Mouse (Mus musculus): ENCODE results near the gene Dnajc30.
"Not testable (repeated sequence)": the region's sequence is repeated elsewhere in the genome, so short reads cannot be mapped to it uniquely, and the experiment has no call there.

The Dnajc30 gene

DNA sequence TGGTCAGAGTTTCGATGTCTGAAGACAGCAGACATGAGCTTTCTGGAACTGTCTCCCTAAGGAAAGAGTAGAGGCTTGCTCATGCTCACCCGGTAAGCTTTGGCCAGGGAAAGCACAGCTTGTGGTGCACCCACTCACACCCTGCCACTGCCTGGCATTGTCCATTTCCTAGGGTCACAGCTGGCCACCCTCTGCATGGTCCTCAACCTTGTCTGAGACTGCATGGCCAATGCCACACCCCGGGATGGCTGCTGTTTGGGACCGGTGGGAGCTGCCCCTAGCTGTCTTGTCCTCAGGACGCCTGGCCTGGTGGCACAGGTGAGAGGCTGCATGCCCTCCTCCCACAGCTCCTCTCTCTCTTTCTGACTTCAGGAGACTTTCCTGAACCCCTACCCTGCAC is 15.5 kb upstream of the Dnajc30 start:
- in situ Hi-C loops (cut with MboI; ENCODE audit: low pct_unique_long_range_greater_than_20kb in 1 of 2, low sequenced_read_pairs in 2 of 2, unreplicated experiment in 1 of 2), result no loop called here

DNA sequence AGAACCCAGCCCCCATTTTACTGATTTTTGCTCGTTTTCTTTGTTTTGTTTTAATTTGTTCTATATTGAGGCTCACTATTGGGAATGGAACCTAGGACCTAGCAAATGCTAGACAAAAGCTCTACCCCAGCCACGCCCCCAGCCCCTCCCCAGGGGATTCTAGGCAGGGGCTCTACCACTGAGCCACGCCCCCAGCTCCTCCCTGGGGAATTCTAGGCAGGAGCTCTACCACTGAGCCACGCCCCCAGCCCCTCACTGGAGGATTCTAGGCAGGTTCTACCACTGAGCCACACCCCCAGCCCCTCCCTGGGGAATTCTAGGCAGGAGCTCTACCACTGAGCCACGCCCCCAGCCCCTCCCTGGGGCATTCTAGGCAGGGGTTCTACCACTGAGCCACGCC is 14.7 kb upstream of the Dnajc30 start:
- in situ Hi-C loops (cut with MboI; ENCODE audit: low pct_unique_long_range_greater_than_20kb in 1 of 2, low sequenced_read_pairs in 2 of 2, unreplicated experiment in 1 of 2), result not testable (repeated sequence)

DNA sequence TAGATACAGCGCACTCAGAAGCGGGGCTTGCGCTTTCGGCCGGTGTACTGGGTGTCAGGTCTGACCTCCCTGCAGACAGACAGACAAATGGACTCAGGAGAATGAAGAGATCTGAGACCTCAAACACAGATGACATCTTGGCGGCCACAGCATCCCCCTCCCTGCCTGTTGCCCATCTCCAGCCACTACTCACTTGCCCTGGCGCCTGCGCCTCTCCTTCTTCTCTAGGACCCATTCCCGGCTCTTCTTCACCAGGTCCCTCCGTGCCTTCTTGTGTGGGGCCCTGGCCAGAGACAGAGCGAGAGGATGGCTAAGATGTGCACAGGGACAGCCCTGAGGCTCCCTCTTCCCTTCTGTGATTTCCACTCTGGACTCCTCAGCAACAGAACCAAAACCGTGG is 10.6 kb upstream of the Dnajc30 start:
- in situ Hi-C loops (cut with MboI; ENCODE audit: low pct_unique_long_range_greater_than_20kb in 1 of 2, low sequenced_read_pairs in 2 of 2, unreplicated experiment in 1 of 2), result no loop called here

DNA sequence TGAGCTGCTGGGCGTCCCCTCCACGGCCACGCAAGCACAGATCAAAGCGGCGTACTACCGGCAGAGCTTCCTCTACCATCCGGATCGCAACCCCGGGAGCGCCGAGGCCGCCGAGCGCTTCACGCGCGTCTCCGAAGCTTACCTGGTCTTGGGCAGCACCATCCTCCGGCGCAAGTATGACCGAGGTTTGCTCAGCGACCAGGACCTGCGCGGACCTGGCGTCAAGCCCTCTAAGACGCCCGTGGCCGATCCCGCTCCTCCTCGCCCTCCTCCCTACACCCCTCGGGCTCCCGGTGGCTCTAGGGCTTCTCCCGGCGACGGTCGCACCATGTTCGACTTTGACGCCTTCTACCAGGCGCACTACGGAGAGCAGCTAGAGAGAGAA is 372 bp downstream of the Dnajc30 start:
- in situ Hi-C loops (cut with MboI; ENCODE audit: low pct_unique_long_range_greater_than_20kb in 1 of 2, low sequenced_read_pairs in 2 of 2, unreplicated experiment in 1 of 2), result no loop called here

DNA sequence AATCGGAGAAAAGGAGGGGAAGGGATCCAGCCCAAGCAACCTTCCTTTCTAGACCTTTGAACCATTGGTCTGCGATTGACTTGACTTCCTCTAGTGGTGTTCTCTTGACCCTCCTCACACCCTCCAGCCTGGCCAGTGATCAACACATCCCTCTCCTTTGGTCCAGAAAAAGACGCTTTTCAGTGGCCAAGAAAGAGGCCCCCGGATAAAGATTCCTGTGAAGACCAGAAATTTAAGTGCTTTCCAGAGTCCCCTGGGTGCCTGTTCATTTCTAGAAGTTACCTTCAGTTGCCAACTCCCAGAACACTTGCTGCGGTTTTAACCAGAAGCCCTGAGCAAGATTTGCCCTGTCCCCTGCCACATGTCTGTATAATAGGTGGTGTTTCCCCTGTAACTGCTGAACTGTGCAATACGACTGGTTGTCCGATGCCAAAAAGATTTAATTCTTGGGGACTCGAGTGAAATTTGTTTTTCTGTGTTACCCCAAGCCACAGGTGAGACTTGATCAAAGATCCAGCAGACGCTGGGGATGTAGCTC is 976 bp downstream of the Dnajc30 start, which contains the start of gene Bud23:
Bud23 (minus strand) TSS at position 51 of the 538 bp plus-strand sequence.
- in situ Hi-C loops (cut with MboI; ENCODE audit: low pct_unique_long_range_greater_than_20kb in 1 of 2, low sequenced_read_pairs in 2 of 2, unreplicated experiment in 1 of 2), result not testable (repeated sequence)

DNA sequence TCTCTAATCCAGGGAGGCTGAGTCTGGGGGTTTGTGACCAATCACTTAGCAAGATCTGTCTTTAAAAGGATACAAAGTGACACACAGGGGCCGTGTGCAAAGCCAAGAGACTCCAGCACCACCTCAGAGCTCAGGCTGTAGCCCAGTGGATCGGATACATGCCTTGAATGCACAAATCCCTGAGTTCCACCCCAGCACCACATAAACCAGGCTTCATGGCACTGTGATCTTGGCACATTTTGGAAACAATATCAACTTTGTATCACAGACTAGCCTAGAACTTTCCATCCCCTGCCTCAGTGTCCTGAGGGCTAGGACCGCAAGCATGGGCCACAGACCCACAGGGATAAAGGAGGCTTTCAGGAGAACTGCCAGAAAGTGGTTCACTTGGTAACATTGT is 2.0 kb downstream of the Dnajc30 start:
- in situ Hi-C loops (cut with MboI; ENCODE audit: low pct_unique_long_range_greater_than_20kb in 1 of 2, low sequenced_read_pairs in 2 of 2, unreplicated experiment in 1 of 2), result no loop called here

DNA sequence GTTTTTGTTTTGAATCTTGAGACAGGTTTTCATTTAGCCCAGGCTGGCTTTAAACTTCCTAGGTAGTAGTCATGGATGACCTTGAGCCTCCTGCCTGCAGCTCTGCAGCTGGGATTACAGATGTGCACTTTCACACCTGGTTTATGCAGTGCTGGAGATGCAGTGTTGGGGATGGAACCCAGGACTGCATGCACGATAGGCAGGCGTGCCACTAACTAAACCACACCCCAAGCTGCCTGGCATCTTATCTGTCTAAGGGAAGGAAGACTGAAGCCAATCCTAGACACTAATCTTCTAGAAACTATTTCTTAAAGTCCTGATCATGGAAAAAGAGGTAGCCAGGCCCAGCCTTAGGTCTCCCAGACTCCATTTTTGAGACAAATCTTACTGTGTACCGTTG is 6.4 kb downstream of the Dnajc30 start:
- in situ Hi-C loops (cut with MboI; ENCODE audit: low pct_unique_long_range_greater_than_20kb in 1 of 2, low sequenced_read_pairs in 2 of 2, unreplicated experiment in 1 of 2), result no loop called here

DNA sequence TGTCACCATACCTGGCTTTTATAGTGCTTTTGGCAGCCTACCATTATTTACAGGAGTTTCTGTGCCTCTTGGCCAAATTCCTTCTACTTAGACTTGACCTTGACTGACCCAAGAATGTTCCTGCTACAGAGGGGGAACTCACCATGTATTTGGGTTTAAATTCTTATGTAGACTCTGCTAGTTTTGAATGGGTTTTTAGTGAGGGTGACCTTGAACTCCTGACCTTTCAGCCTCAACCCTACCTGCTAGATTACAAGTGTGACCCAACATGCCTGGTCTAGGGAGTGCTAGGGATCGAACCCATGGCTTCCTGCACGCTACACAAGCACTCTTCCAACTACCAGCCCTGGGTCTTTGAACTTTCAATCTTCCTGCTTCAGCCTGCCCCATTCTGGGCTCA is 8.1 kb downstream of the Dnajc30 start:
- in situ Hi-C loops (cut with MboI; ENCODE audit: low pct_unique_long_range_greater_than_20kb in 1 of 2, low sequenced_read_pairs in 2 of 2, unreplicated experiment in 1 of 2), result no loop called here

DNA sequence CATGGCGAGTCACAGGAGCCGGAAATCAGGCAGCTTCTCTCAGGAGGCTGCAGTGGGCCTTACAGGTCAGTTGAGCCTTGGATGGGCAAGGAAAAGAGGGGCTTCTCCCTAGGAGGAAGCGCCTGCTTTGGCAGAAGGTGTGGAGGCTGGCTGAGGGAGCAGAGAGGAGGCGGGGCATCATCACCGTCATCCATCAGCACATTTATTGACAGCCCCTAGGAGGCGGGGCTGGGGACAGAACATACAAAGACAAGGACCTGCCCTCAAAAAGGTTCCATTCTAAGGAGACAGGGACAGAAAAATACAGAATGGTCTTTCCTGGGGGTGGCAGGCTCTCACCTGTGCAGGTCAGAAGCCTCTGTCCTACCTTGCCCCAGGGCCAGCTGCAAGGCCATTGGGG is 8.7 kb downstream of the Dnajc30 start:
- in situ Hi-C loops (cut with MboI; ENCODE audit: low pct_unique_long_range_greater_than_20kb in 1 of 2, low sequenced_read_pairs in 2 of 2, unreplicated experiment in 1 of 2), result no loop called here

DNA sequence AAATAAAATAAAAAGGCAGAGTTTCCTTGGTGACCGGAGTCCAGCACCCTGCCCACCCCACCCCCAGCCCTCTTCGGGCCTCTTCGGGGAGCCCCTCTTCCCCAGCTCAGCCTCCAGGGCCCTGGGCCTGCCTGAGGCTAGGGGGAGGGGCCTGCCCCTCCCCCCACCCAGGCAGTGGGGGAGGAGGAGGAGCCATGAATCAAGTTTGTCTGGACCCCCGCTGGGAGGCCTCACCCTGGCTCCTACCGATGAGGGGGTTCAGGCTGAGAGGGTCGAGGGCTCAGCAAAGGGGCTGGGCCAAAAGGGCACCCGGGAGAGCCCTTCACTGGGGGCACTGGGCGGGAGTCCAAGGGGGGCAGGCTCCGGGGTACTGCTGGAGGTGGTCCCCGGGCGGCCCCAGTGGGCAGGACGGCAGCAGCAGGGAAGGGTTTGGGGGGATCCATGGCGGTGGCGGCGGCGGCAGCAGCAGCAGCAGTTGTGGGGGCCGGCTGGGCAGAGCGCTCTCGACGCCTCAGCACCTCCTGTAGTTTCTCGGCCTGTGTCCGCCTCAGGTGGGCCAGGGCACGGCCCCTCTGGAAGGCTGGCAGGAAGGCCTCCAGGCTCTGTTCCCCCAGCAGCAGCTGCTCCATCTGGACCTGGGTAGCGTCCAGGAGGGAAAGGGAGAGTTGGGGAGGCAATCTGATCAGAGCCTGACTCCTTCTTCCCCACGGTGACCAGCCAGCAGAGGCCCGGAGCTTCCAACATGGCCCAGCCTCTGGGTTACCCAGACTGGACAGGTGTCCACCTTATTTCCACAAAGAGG is 9.5 kb downstream of the Dnajc30 start:
- in situ Hi-C loops (cut with MboI; ENCODE audit: low pct_unique_long_range_greater_than_20kb in 1 of 2, low sequenced_read_pairs in 2 of 2, unreplicated experiment in 1 of 2), result no loop called here

DNA sequence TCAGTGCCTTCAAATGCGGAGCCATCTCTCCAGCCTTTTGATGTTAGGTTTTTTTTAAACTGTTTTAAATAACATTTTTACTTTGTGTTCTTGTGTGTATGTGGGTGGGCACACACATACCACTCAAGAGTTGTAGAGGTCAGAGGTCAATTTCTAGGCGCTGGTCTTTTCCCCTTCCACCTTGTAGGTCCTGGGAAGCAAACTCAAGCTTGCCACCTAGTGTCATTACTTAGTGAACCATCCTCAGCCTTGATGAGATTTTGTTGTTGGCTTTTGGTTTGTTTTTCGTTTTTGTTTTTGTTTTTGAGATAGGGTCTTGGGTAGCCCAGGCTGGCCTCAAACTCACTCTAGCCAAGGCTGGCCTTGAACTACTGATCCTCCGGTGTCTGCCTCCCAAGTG is 11.7 kb downstream of the Dnajc30 start:
- in situ Hi-C loops (cut with MboI; ENCODE audit: low pct_unique_long_range_greater_than_20kb in 1 of 2, low sequenced_read_pairs in 2 of 2, unreplicated experiment in 1 of 2), result no loop called here

DNA sequence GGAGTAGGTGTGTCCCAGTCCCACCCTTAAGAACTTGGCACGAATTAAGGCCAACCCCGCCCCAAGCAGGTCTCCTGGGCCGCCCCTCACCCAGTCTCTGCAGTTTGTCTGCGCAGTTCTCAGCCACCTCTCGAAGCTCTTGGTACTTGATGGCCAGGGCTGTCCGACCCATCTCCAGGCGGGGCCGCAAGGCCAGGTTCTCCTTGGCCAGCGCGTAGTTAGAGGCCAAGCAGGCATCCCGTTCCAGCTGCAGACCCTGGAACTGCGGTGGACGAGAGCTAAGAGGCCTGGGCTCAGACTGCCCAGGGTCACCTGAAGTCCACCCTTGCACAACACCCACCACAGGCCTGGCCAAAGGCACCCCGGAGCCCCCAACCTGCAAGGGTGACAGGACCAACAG is 12.4 kb downstream of the Dnajc30 start:
- in situ Hi-C loops (cut with MboI; ENCODE audit: low pct_unique_long_range_greater_than_20kb in 1 of 2, low sequenced_read_pairs in 2 of 2, unreplicated experiment in 1 of 2), result no loop called here

DNA sequence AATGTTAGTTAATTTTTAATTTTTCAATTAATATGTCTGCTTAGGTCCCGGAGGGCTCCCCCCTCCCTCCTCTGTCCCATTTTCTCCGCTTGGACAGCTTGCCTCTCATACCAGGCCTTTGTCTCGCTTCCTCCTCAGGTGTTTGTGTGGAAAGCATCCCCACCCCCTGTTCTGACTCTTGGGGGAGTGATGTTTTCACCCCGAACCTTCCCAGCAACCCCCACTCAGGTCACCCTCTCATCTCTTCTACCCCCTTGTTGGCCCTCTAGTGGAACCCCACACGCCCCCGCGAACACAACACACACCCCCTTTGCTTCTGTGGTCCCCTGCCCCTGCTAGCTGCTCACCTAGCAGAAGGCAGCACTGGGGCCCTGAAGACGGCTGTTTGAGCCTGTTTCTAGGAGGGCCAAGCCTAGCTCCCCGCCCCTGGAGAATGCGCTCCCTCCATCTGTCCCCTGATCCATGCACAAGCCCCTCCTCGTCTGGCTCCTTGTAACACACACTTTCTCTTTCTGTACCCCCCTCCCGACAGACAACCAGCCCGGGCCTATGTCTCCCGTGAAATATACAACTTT is 13.0 kb downstream of the Dnajc30 start:
- in situ Hi-C loops (cut with MboI; ENCODE audit: low pct_unique_long_range_greater_than_20kb in 1 of 2, low sequenced_read_pairs in 2 of 2, unreplicated experiment in 1 of 2), result no loop called here

DNA sequence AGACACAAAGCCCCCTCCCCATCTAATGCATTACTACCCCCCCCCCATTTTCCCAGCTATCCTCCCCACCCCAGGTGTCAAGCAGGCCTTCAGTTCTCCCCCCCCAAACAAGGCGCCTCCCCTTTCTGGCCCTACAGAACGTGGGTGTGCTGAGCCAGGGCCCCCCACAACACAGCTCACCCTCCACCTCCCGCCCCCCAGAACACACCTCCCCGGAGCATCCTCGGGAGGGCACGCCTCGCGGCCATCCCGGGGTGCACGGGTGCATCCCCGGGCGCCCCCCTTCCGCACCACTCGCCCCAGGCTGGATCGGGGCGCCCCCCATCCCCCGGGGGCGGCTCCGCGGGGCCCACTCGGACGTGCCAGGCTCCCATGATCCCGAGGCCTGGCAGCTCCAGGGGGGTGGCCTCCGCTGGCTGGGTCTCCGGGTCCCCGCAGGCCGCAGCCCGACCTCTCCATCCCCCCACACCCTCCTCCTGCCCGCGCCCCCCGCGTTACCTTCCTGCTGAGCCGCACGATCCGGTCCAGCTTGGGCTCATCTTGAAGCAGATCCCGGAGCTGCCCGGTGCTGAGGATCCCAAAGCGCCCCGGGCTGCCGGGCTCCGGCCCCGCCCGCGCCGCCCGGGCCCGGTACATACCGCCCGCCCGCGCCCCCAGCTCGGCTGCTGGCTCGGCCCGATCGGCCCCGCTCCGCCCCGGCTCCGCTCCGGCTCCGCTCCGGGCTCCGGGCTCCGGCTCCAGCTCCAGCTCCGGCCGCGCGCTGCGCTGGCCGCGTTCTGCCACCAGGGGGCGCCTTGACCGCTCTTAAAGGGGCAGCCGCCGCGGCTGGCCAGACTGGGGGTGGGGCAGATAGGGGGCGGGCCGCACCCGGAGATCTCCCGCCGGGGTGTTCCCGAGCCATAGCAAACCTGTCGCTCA is 13.8 kb downstream of the Dnajc30 start, which contains the start of gene Vps37d:
Vps37d (minus strand) TSS at position 703 of the 918 bp plus-strand sequence.
- in situ Hi-C loops (cut with MboI; ENCODE audit: low pct_unique_long_range_greater_than_20kb in 1 of 2, low sequenced_read_pairs in 2 of 2, unreplicated experiment in 1 of 2), result no loop called here

DNA sequence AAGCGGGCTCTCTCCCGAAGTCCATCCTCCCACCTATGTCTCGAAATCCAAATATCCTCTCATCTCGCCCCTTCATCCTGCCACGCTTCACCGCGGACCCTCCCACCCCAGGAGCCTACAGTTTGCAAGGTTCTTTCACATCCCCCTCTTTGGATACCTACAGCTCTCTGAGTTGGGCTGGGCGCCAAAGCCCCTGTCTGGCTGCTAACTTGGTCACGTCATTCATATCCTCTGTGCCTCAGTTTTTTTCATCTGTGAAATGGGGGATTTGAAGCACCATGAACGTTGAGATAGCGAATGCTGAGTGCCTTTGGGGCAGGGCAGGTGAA is 14.4 kb downstream of the Dnajc30 start:
- in situ Hi-C loops (cut with MboI; ENCODE audit: low pct_unique_long_range_greater_than_20kb in 1 of 2, low sequenced_read_pairs in 2 of 2, unreplicated experiment in 1 of 2), result no loop called here

DNA sequence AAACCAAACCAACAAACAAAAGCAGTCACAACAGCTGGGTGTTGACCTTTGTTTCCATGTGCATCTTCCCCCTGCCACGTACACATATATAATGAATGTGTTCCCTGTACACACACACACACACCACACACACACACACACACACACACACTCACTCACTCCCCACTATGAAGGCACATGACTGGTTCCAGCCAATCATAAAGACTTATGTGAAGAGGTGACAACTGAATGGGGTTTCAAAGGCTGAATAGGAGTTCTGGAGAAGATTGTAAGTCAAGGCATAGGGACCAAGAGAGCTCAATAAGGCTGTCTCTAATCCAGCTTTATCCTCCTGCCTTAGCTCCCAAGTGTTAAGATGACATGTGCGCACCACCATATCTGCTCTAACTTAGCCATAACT is 15.6 kb downstream of the Dnajc30 start:
- in situ Hi-C loops (cut with MboI; ENCODE audit: low pct_unique_long_range_greater_than_20kb in 1 of 2, low sequenced_read_pairs in 2 of 2, unreplicated experiment in 1 of 2), result no loop called here

DNA sequence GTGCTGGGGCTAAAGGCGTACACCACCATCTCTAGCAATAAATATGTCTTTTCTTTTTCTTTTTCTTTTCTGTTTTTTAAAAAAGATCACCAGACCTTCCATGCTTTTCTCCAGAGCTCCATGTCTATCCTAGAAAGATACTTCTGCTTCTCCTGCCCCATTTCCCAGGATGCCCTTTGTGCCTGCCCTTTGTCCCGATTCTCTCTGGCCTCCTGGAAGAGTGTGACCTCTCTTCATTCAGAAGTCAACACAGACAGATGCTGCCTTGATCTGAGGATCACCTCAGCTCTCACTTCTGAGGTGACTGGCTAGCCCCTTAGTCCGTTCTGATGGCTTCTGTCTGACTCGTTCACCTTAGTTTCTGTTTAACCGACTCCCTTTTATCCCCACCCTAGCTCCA is 16.5 kb downstream of the Dnajc30 start:
- in situ Hi-C loops (cut with MboI; ENCODE audit: low pct_unique_long_range_greater_than_20kb in 1 of 2, low sequenced_read_pairs in 2 of 2, unreplicated experiment in 1 of 2), result no loop called here

DNA sequence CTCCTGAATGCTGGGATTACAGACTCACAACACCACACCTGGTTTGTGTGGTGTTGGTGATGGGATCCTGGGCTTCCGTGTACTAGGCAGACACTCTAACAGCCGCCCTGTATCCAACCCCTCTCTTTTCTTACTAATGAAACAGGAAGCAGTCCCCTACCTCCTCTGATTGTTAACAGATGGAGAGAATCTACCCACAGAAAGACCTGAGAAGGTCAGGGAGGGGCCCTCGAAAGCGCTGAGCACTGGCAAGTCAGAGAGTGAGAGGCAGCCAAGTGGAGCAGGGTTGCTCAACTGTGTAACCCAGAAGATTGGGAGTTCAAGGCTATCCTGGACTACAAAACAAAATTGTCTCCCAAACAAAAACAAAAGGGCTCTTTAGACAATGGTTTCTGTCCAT is 22.9 kb downstream of the Dnajc30 start:
- in situ Hi-C loops (cut with MboI; ENCODE audit: low pct_unique_long_range_greater_than_20kb in 1 of 2, low sequenced_read_pairs in 2 of 2, unreplicated experiment in 1 of 2), result no loop called here

DNA sequence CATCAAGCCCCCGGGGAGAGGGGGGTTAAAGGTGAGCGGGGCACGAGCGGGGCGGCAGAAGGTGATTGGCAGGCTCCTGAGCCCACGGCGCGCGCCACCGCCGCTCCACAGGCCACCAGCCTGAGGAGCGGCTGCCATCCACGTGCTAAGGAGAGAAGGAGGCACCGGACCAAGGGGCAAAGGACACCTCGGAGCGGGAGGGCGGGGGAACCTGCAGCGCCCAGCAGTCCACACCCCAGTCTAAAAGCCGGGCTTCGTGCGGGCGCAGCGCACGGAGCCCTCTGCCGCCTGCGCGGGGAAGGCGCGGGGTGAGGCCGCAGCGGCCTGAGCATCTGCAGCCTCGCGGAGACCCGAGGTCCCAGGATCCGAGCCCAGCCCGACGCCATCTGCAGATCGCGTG is 25.7 kb downstream of the Dnajc30 start, which contains the start of gene Mlxipl:
Mlxipl (plus strand) TSS at position 238 of the 400 bp plus-strand sequence.
- in situ Hi-C loops (cut with MboI; ENCODE audit: low pct_unique_long_range_greater_than_20kb in 1 of 2, low sequenced_read_pairs in 2 of 2, unreplicated experiment in 1 of 2), result no loop called here

Data from mouse embryonic stem cell (cell line).